ENCODE assay signal across 20 mouse cellular contexts in the genomic region with DNA sequence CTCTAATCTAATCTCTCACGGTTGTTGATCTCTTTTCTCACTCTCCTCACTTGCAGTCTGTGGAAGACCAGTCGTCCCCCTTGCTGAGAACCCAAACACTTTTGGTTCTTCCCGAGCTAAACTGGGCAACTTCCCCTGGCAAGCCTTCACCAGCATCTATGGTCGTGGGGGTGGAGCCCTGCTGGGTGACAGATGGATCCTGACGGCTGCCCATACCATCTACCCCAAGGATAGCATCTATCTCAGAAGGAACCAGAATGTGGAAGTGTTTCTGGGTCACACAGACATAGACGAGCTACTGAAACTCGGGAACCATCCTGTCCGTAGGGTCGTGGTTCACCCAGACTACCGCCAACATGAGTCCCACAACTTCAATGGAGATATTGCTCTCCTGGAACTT. TPM values are rescaled to one million over a fixed set of nuclear protein-coding genes. Genes with fewer than 3 reads are reported as not detected.
DNase-seq lines count a peak whose midpoint lies in the region; ATAC-seq and TF ChIP-seq lines count a peak whose summit lies in the region.
"Had no signal": no experiment of that assay in that cellular context is flagged by ENCODE, and none has a peak within 500 bp of the region (broad histone marks: within the 10 kb centered on the region; RNA-seq: fewer than 3 reads in every experiment).

No protein-coding gene starts in this region.

- no peak overlapping the region for H3K4me2 ChIP-seq in forebrain, embryonic 12.5 days
- H3K4me2 ChIP-seq: heart, embryonic 15.5 days; liver, embryonic 13.5 days; midbrain, embryonic 15.5 days had no signal

- H3K27me3 ChIP-seq in E14TG2a.4 (ENCODE audit: insufficient read depth, low read length) = no peaks in the 10 kb centered on the region
- H3K27me3 ChIP-seq in cerebellum, adult 2 months (ENCODE audit: control insufficient read depth, insufficient read depth, low read length) = no peaks in the 10 kb centered on the region
- H3K27me3 ChIP-seq in heart, adult 2 months (ENCODE audit: control insufficient read depth, insufficient read depth, low read length) = no peaks in the 10 kb centered on the region
- H3K27me3 ChIP-seq in forebrain, embryonic 12.5 days = no peaks in the 10 kb centered on the region
- H3K27me3 ChIP-seq: heart, embryonic 15.5 days; liver, embryonic 13.5 days; midbrain, embryonic 15.5 days had no signal

- no peak for TF ChIP-seq EP300 in heart, adult 2 months (IDR thresholded peaks at IDR 0.05; ENCODE audit: insufficient read depth, low read depth, low read length)

- H3K27ac ChIP-seq in cerebellum, adult 2 months (ENCODE audit: insufficient read depth, low read length) = 0 out of 2 replicates have a peak overlapping the region, but pooled peaks have one; percentile 2
- no peak overlapping the region for H3K27ac ChIP-seq in heart, adult 2 months
- H3K27ac ChIP-seq in forebrain, embryonic 12.5 days = no peak overlapping the region
- H3K27ac ChIP-seq: heart, embryonic 15.5 days; liver, embryonic 13.5 days; midbrain, embryonic 15.5 days; stomach, postnatal 0 days had no signal

- no peak overlapping the region for H3K9ac ChIP-seq in heart, adult 2 months (ENCODE audit: low read depth, low read length)
- no peak overlapping the region for H3K9ac ChIP-seq in forebrain, embryonic 12.5 days
- H3K9ac ChIP-seq: heart, embryonic 15.5 days; liver, embryonic 13.5 days; midbrain, embryonic 15.5 days had no signal

- TF ChIP-seq POLR2A in cerebellum, adult 2 months (IDR thresholded peaks at IDR 0.05; ENCODE audit: borderline replicate concordance, insufficient read depth, low read length) = no peak
- no peak for TF ChIP-seq POLR2A in heart, adult 2 months (IDR thresholded peaks at IDR 0.05; ENCODE audit: insufficient read depth, low read depth, low read length)

- H3K4me3 ChIP-seq in E14TG2a.4 (replicated peaks; ENCODE audit: low read length) = peak overlapping the region; percentile 57
- H3K4me3 ChIP-seq in cerebellum, adult 2 months (replicated peaks; ENCODE audit: insufficient read depth, low read depth, low read length) = no peak overlapping the region
- no peak overlapping the region for H3K4me3 ChIP-seq in heart, adult 2 months
- H3K4me3 ChIP-seq in forebrain, embryonic 12.5 days (replicated peaks) = no peak overlapping the region
- H3K4me3 ChIP-seq: heart, embryonic 15.5 days; liver, embryonic 13.5 days; megakaryocyte, embryonic 14.5 days; midbrain, embryonic 15.5 days had no signal

- no peaks in the 10 kb centered on the region for H3K79me2 ChIP-seq in heart, adult 2 months (replicated peaks; ENCODE audit: control insufficient read depth, insufficient read depth, low read length)

- DNase-seq in layer of hippocampus, adult 9-11 months = peak; percentile 38
- no peak for DNase-seq in layer of hippocampus, adult 11-12 months (ENCODE audit: low spot score)
- DNase-seq in cerebellum, adult 2 months = peak; percentile 81 to 84
- no peak for DNase-seq in heart, adult 2 months
- DNase-seq: adrenal gland, adult 8-10 months; kidney, adult 8-10 months; kidney, postnatal 36 days; liver, embryonic 13.5 days; retina, postnatal 1 day; thymus, postnatal 14 days had no signal

- no peaks in the 10 kb centered on the region for H3K9me3 ChIP-seq in E14TG2a.4 (ENCODE audit: low read length)
- no peaks in the 10 kb centered on the region for H3K9me3 ChIP-seq in forebrain, embryonic 12.5 days
- H3K9me3 ChIP-seq: heart, embryonic 15.5 days; liver, embryonic 13.5 days; megakaryocyte, embryonic 14.5 days; midbrain, embryonic 15.5 days had no signal

- peak; percentile 31 for ATAC-seq in common myeloid progenitor, adult 5-6 weeks (replicated peaks; ENCODE audit: low read depth, poor library complexity, severe bottlenecking)
- ATAC-seq in forebrain, embryonic 12.5 days (ENCODE audit: low FRiP score) = no peak
- ATAC-seq: forebrain, embryonic 14.5 days; inflammation-experienced regulatory T-cells, adult 6 months; midbrain, embryonic 15.5 days had no signal

- intact Hi-C loops in heart, adult 2 months (cut with DNase I) = no loop called here

- no peak for TF ChIP-seq CTCF in E14TG2a.4 (conservative IDR thresholded peaks at IDR 0.05; ENCODE audit: low read length)
- TF ChIP-seq CTCF in cerebellum, adult 2 months (IDR thresholded peaks at IDR 0.05; ENCODE audit: borderline replicate concordance, insufficient read depth, low read depth, low read length) = no peak
- no peak for TF ChIP-seq CTCF in heart, adult 2 months (IDR thresholded peaks at IDR 0.05)

- H3K36me3 ChIP-seq in E14TG2a.4 (ENCODE audit: insufficient read depth, low read length) = no peaks in the 10 kb centered on the region
- no peaks in the 10 kb centered on the region for H3K36me3 ChIP-seq in heart, adult 2 months (ENCODE audit: control insufficient read depth, insufficient read depth, low read length)
- H3K36me3 ChIP-seq in forebrain, embryonic 12.5 days (replicated peaks) = no peaks in the 10 kb centered on the region
- H3K36me3 ChIP-seq: heart, embryonic 15.5 days; liver, embryonic 13.5 days; midbrain, embryonic 15.5 days had no signal

- peaks cover 33% of the 10 kb centered on the region for H3K4me1 ChIP-seq in E14TG2a.4 (replicated peaks; ENCODE audit: low read depth, low read length)
- peaks cover 16% of the 10 kb centered on the region for H3K4me1 ChIP-seq in cerebellum, adult 2 months (ENCODE audit: control insufficient read depth, insufficient read depth, low read length)
- no peaks in the 10 kb centered on the region for H3K4me1 ChIP-seq in heart, adult 2 months (ENCODE audit: control insufficient read depth, insufficient read depth, low read length)
- no peaks in the 10 kb centered on the region for H3K4me1 ChIP-seq in forebrain, embryonic 12.5 days
- H3K4me1 ChIP-seq: heart, embryonic 15.5 days; liver, embryonic 13.5 days; midbrain, embryonic 15.5 days had no signal

- 12% methylated on average over 10 of the region's 10 CpGs for WGBS in cerebellum, adult 2 months
- 63% methylated on average over 10 of the region's 10 CpGs for WGBS in heart, adult 2 months
- 82% methylated on average over 10 of the region's 10 CpGs for WGBS in forebrain, embryonic 12.5 days

RNA-seq across cellular contexts. Expression of a gene that starts 3.9 kb away (rescaled TPM):
- polyA plus RNA-seq in cerebellum, adult 2 months (2012; rRNA removed) = 0.47 and 0.59 TPM in 2 replicates
- 1.7 and 3.9 TPM in 2 replicates for total RNA-seq in common myeloid progenitor, adult 5-6 weeks (2017)
- 10 to 100 TPM; 10.4 to 12.2 TPM for total RNA-seq in heart, adult 2 months (2021)
- polyA plus RNA-seq in heart, adult 2 months (2012; rRNA removed) = 17.3 and 19.5 TPM in 2 replicates
- polyA plus RNA-seq in forebrain, embryonic 12.5 days (2016; fragmentation: Nextera tagmentation; extraction: Ambion mirVana) = 0.14 and 0.19 TPM in 2 replicates

RNA-seq across cellular contexts. Expression of a gene that starts 15.4 kb away (rescaled TPM):
- 0.20 and 0.27 TPM in 2 replicates for polyA plus RNA-seq in cerebellum, adult 2 months (2012; rRNA removed)
- 1.9 and 2.7 TPM in 2 replicates for total RNA-seq in common myeloid progenitor, adult 5-6 weeks (2017)
- 1 to 10 TPM; 1.1 to 1.2 TPM for total RNA-seq in heart, adult 2 months (2021)
- polyA plus RNA-seq in heart, adult 2 months (2012; rRNA removed) = 1.3 and 1.5 TPM in 2 replicates
- 0.10 TPM in 1 of 2 replicates, not detected in the other for polyA plus RNA-seq in forebrain, embryonic 12.5 days (2016; fragmentation: Nextera tagmentation; extraction: Ambion mirVana)
- polyA plus RNA-seq: inflammation-experienced regulatory T-cells, adult 6 months had no signal

RNA-seq across cellular contexts. Expression of a gene that starts 33.9 kb away (rescaled TPM):
- polyA plus RNA-seq in cerebellum, adult 2 months (2012; rRNA removed) = 1.2 and 1.3 TPM in 2 replicates
- total RNA-seq in common myeloid progenitor, adult 5-6 weeks (2017) = not detected in 2 replicates
- 10 to 100 TPM; 23.0 to 25.1 TPM for total RNA-seq in heart, adult 2 months (2021)
- 31.0 and 39.0 TPM in 2 replicates for polyA plus RNA-seq in heart, adult 2 months (2012; rRNA removed)
- polyA plus RNA-seq in forebrain, embryonic 12.5 days (2016; fragmentation: Nextera tagmentation; extraction: Ambion mirVana) = 0.18 and 0.28 TPM in 2 replicates
- total RNA-seq: neutrophil, adult 5-6 weeks had no signal
- polyA plus RNA-seq: inflammation-experienced regulatory T-cells, adult 6 months had no signal

RNA-seq across cellular contexts. Expression of a gene that starts 43.7 kb away (rescaled TPM):
- 385 and 434 TPM in 2 replicates for polyA plus RNA-seq in cerebellum, adult 2 months (2012; rRNA removed)
- 12.5 and 15.8 TPM in 2 replicates for total RNA-seq in common myeloid progenitor, adult 5-6 weeks (2017)
- 1 to 10 TPM; 1.4 to 1.9 TPM for total RNA-seq in heart, adult 2 months (2021)
- 5.1 and 11.8 TPM in 2 replicates for polyA plus RNA-seq in heart, adult 2 months (2012; rRNA removed)
- 25.9 and 27.3 TPM in 2 replicates for polyA plus RNA-seq in forebrain, embryonic 12.5 days (2016; fragmentation: Nextera tagmentation; extraction: Ambion mirVana)
- total RNA-seq: neutrophil, adult 5-6 weeks had no signal
- polyA plus RNA-seq: inflammation-experienced regulatory T-cells, adult 6 months had no signal

Comparison
In these comparisons a context has a peak if more than half of its experiments do, and no peak if none do; other contexts are left out.
1. DNase-seq: peak in layer of hippocampus, adult 9-11 months (single experiment) and cerebellum, adult 2 months (2 of 2); none in layer of hippocampus, adult 11-12 months (single experiment) and heart, adult 2 months (0 of 2).
2. RNA of a gene that starts 3.9 kb away (polyA plus RNA-seq): 17.3 to 19.5 TPM in heart, adult 2 months; 0.47 to 0.59 TPM in cerebellum, adult 2 months and 0.14 to 0.19 TPM in forebrain, embryonic 12.5 days; every median in the first group is over 10 times any median in the second.
3. RNA of a gene that starts 33.9 kb away (polyA plus RNA-seq): 31.0 to 39.0 TPM in heart, adult 2 months; 1.2 to 1.3 TPM in cerebellum, adult 2 months and 0.18 to 0.28 TPM in forebrain, embryonic 12.5 days; every median in the first group is over 10 times any median in the second.